Mouse (Mus musculus): ENCODE measurements around the gene Psmf1. TPM values are rescaled to one million over a fixed set of nuclear protein-coding genes. Genes with fewer than 3 reads are reported as not detected.

Gene Psmf1
- total RNA-seq (2021), result 10 to 100 TPM; 38.5 to 42.3 TPM
- long read RNA-seq, experiment 1, transcript Psmf1-201 (7 exons, 3,809 nt), result major isoform, 25 of 35 reads
- long read RNA-seq, experiment 1, partial matches to known transcripts, result 1 of 35 reads
- long read RNA-seq, experiment 1, other reads (novel, unspliced or antisense), result 8 of 35 reads
- long read RNA-seq, experiment 2, transcript Psmf1-201 (7 exons, 3,809 nt), result major isoform, 14 of 23 reads
- long read RNA-seq, experiment 2, partial matches to known transcripts, result 3 of 23 reads
- long read RNA-seq, experiment 2, other reads (novel, unspliced or antisense), result 6 of 23 reads

DNA sequence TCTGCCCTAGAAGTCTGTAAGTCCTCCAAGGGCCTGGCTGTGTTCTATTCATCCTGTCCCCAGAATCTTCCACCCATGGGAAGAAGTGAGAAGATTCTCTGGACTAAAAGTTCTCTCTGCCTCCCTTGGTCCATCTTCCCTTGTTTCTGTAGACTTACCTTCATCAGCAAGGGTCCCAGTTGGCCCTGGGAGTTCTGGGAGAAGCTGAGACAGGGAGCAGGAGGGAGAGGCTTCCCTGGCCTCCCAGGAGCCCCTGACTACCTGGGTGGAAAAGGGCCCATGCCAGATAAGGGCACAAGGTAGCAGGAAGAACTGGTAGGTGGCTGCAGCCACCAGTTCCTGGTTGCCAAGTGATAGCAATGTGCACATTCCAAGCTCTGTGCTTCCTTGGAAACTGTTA is at the start of gene Psmf1:
Gene Psmf1 (minus strand): TSS at position 342 of the 400 bp plus-strand sequence.
- Histone ChIP-seq H3K27ac (no peak within 1 kb of the TSS), H3K4me3 (no peak within 1 kb of the TSS)
- TF ChIP-seq CTCF (IDR thresholded peaks at IDR 0.05), result no peak
- no peak for DNase-seq (ENCODE audit: extremely low spot score in 1 of 2, low spot score in 2 of 2)
- intact Hi-C loops (cut with DNase I), result loop anchor here (5.0 kb wide), 1 partner anchor 248 kb away; no protein-coding TSS in a partner anchor

GRCm38 (mm10) chr2:151791156-151791555 is 47.2 kb upstream of the Psmf1 start:
- Histone ChIP-seq H3K4me3 (no peak overlapping the region), H3K27ac (no peak overlapping the region)
- DNase-seq (ENCODE audit: extremely low spot score in 1 of 2, low spot score in 2 of 2), result no peak

DNA sequence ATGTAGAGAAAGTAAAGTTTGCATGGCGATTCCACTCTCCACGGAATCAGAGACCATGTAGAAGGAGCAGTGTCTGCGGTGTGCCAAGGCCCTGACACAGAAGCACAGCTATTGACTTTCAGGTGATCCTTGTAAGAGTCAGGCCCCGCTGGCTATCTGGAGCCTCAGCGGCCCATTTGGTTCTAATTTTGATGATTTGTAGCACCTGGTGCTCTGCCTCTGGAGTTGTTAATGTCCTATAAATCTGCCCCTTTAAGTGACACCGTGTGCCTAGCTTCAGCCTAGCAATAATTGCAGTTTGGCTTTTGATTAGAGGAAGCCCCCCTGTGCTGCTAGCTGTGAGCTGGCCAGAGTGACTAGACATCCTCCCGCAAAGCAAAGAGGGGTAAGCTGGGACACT is 46.2 kb upstream of the Psmf1 start:
- TF ChIP-seq CTCF (IDR thresholded peaks at IDR 0.05), result no peak
- no peak overlapping the region for H3K27ac ChIP-seq
- intact Hi-C loops (cut with DNase I), result no loop called here
- no peak overlapping the region for H3K4me3 ChIP-seq
- DNase-seq (ENCODE audit: extremely low spot score in 1 of 2, low spot score in 2 of 2), result no peak

More at GRCm38 (mm10) chr2:151791156-151791555, 47.2 kb upstream of the Psmf1 start:
- intact Hi-C loops (cut with DNase I), result no loop called here
- no peak for TF ChIP-seq CTCF (IDR thresholded peaks at IDR 0.05)

DNA sequence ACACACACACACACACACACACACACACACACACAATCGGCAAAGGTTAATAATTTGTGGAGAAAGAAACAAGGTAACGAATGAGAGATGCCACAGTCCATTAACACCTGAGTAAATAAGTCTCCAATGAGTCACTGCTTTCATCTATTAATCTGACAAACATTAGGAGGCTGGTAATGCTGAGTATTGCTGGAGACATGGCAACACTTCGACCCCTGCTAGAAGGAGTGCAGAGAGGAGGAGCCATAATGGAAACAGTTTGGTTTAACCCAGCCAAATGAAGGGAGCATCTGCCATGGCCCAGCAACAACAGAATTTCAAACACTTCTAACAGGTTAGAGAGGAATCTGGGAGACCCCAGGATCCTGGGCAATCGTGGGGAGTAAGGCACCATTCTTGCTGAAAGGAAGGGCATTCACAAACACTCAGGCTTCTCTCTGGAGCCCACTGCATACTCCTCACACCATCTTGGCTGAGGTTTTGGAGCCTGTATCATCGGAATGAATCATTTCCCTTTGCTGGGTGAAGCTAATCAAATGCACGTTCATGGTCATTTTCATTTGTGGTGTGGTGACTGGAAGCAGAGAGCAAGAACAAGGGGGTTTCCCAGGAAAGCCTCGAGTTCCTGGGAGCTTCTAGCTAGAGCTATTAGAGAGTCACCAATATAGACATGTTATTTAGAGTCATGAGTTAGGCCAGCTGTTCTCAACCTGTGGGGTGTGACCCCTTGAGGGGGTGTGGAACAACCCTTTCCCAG is 44.4 kb upstream of the Psmf1 start:
- Histone ChIP-seq H3K4me3 (no peak overlapping the region), H3K27ac (no peak overlapping the region)
- TF ChIP-seq CTCF (IDR thresholded peaks at IDR 0.05), result no peak
- intact Hi-C loops (cut with DNase I), result no loop called here
- DNase-seq (ENCODE audit: extremely low spot score in 1 of 2, low spot score in 2 of 2), result no peak

DNA sequence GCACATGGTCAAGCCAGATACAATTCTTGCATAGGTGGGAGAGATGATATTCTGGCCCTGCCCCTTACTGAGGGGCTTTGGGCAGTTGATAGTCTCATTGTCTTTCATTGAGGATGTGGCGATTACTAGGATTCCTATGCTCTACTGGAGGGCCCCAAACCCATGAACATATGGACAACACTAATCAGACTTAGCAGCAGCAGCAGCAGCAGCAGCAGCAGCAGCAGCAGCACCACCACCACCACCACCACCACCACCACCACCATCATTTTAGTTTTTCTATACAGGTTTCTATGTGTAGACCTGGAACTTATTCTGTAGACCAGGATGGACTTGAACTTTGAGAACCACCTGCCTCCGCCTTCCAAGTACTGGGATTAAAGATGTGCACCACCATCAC is 39.5 kb upstream of the Psmf1 start:
- no peak for TF ChIP-seq CTCF (IDR thresholded peaks at IDR 0.05)
- H3K4me3 ChIP-seq, result no peak overlapping the region
- intact Hi-C loops (cut with DNase I), result no loop called here
- no peak overlapping the region for H3K27ac ChIP-seq
- DNase-seq (ENCODE audit: extremely low spot score in 1 of 2, low spot score in 2 of 2), result no peak

DNA sequence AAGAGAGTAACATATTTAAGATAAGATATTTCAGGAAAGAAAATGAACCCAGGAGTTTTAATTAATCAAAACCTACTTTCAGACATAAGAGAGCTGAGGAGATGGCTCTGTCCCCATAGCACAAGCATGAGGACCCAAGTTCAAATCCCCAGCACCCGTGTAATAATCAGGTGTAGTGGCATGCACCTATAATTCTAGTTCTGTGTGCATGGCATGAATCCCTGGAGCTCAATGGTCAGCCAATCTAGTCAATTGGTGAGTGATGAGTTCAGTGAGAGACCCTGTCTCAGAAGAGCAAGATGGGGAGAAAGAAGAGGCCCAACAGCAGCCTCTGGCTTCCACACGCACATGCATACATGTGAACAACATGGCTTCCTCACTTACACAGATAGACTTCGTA is 33.4 kb upstream of the Psmf1 start:
- intact Hi-C loops (cut with DNase I), result no loop called here
- DNase-seq (ENCODE audit: extremely low spot score in 1 of 2, low spot score in 2 of 2), result no peak
- H3K27ac ChIP-seq, result no peak overlapping the region
- H3K4me3 ChIP-seq, result no peak overlapping the region
- no peak for TF ChIP-seq CTCF (IDR thresholded peaks at IDR 0.05)

- no peak for DNase-seq (ENCODE audit: extremely low spot score in 1 of 2, low spot score in 2 of 2)
- H3K4me3 ChIP-seq, result no peak overlapping the region
- H3K27ac ChIP-seq, result no peak overlapping the region
- intact Hi-C loops (cut with DNase I), result no loop called here
- no peak for TF ChIP-seq CTCF (IDR thresholded peaks at IDR 0.05)
Observed at GRCm38 (mm10) chr2:151773476-151773875, 29.5 kb upstream of the Psmf1 start.

DNA sequence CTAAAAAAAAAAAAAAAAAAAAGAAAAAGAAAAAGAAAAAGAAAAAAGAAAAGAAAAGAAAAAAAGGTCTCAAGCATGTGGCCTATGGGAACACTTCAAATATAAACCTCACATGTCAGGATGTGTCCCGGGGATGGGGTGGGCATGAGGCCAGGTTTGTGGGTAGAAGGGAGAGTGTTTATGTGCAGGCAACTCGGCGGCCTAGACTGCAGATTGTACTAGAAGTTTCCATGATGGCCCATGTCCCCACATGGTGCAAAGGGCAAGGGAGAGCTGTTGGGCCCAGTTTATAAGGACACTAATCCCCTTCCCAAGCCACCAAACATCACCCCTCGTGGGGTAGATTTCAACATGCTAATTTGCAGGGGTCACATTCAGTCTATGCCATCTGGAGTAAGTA is 28.2 kb upstream of the Psmf1 start:
- Histone ChIP-seq H3K27ac (no peak overlapping the region), H3K4me3 (no peak overlapping the region)
- intact Hi-C loops (cut with DNase I), result no loop called here
- TF ChIP-seq CTCF (IDR thresholded peaks at IDR 0.05), result no peak
- no peak for DNase-seq (ENCODE audit: extremely low spot score in 1 of 2, low spot score in 2 of 2)

GRCm38 (mm10) chr2:151764557-151764956 is 20.6 kb upstream of the Psmf1 start:
- no peak overlapping the region for H3K27ac ChIP-seq
- intact Hi-C loops (cut with DNase I), result no loop called here

GRCm38 (mm10) chr2:151758806-151759353 is 14.9 kb upstream of the Psmf1 start:
- Histone ChIP-seq H3K27ac (no peak overlapping the region), H3K4me3 (no peak overlapping the region)
- no peak for TF ChIP-seq CTCF (IDR thresholded peaks at IDR 0.05)
- intact Hi-C loops (cut with DNase I), result no loop called here
- no peak for DNase-seq (ENCODE audit: extremely low spot score in 1 of 2, low spot score in 2 of 2)

More at GRCm38 (mm10) chr2:151764557-151764956, 20.6 kb upstream of the Psmf1 start:
- no peak for DNase-seq (ENCODE audit: extremely low spot score in 1 of 2, low spot score in 2 of 2)
- no peak for TF ChIP-seq CTCF (IDR thresholded peaks at IDR 0.05)
- H3K4me3 ChIP-seq, result no peak overlapping the region

DNA sequence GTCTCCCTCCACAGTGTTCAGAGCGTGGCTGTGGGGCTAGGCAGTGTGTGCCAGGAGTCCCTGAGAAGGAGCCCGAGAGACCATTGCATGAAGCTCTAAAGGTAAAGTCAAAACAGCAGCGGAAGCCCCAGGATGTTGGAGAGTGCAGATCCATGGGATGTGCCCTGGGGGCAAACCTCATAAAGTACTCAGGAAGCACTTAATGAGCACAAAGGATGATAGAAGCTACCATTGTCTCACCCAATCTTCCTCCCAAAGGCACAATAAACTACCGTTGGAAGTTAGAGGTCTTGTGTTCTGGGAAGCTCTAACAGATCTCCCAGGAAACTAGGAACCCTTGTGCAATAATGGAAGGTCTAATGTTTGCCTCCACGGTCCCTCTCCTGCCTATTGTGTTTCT is 13.5 kb upstream of the Psmf1 start:
- intact Hi-C loops (cut with DNase I), result no loop called here
- Histone ChIP-seq H3K27ac (no peak overlapping the region), H3K4me3 (no peak overlapping the region)
- TF ChIP-seq CTCF (IDR thresholded peaks at IDR 0.05), result no peak
- DNase-seq (ENCODE audit: extremely low spot score in 1 of 2, low spot score in 2 of 2), result no peak

DNA sequence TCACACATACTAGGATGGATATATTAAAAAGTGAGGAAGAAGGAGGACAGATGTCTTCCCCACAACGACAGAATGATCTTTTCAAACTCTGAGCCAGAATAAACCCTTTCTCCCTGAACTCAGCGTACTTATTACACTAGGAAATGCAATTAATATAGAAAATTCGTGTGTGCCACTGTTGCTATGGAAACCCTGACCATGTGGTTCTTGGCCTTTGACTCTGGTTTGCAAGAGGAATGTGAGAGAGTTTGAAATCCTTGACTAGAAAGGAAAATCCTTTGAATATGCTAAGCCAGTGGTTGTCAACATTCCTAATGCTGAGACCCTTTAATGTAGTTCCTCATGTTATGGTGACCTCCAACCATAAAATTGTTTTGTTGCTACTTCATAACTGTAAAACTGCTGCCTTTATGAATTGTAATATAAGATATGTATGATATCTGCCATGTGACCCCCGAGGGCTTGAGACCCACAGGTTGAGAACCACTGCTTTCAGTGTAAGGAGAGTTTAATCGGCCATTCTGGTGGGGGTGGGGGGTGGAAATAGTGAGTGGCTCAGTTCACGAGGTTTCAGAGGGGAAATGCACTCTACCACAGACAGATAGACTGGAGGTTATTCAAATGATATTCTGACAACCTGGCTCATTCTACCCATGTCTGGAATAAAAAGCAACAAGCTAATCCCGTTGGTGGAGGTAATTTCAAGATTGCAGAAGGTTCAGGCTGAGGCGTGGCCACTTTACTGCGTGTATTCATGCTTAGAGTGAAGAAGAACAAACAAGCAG is 12.5 kb upstream of the Psmf1 start:
- H3K27ac ChIP-seq, result no peak overlapping the region
- no peak for DNase-seq (ENCODE audit: extremely low spot score in 1 of 2, low spot score in 2 of 2)
- TF ChIP-seq CTCF (IDR thresholded peaks at IDR 0.05), result no peak
- intact Hi-C loops (cut with DNase I), result no loop called here
- H3K4me3 ChIP-seq, result no peak overlapping the region

Measured in left cerebral cortex, adult 2 months (tissue).